Mouse (Mus musculus) erythroblast, embryonic 14.5 days (primary cell): Measurements from ENCODE around the gene Nphp1. TPM values are rescaled to one million over a fixed set of nuclear protein-coding genes. Genes with fewer than 3 reads are reported as not detected.

ENCODE experiments used
- H3K27me3 ChIP-seq: 2 replicates; pipeline ENCODE4 v1.6.1; 2012; ENCODE audit warnings: inconsistent platforms; ENCODE audit not compliant: control insufficient read depth
- H3K36me3 ChIP-seq: 2 replicates; pipeline ENCODE4 v1.6.1; 2012; ENCODE audit warnings: mild to moderate bottlenecking, inconsistent platforms; ENCODE audit not compliant: control insufficient read depth
- H3K4me1 ChIP-seq: 2 replicates; pipeline ENCODE4 v1.6.1; 2012; ENCODE audit warnings: inconsistent platforms; ENCODE audit not compliant: control insufficient read depth
- H3K4me3 ChIP-seq: replicated peaks from 2 replicates; pipeline ENCODE3; 2012; ENCODE audit warnings: moderate library complexity, mild to moderate bottlenecking, inconsistent platforms
- H3K9me3 ChIP-seq: 2 replicates; pipeline ENCODE4 v1.6.1; 2012; ENCODE audit warnings: low read length, inconsistent platforms, mixed read lengths; ENCODE audit not compliant: control insufficient read depth
- GATA1 ChIP-seq: IDR thresholded peaks from 2 replicates; pipeline ENCODE4 v1.6.1; 2012; ENCODE audit warnings: low read length, inconsistent platforms, mixed read lengths
- TAL1 ChIP-seq: IDR thresholded peaks from 3 replicates; pipeline ENCODE4 v1.6.1; 2012; ENCODE audit warnings: low read length, inconsistent platforms, mixed read lengths
- polyA plus RNA-seq: library from polyadenylated mRNA; stranded (reverse); fragments of >175 nt; gene quantifications from 2 replicates; pipeline ENCODE4 v1.2.3, GENCODE M21; 2012

Nphp1 gene
- polyA plus RNA-seq, 1 experiment = 0.55 TPM

GRCm38 (mm10) chr2:127734889-127735288 lies 53.8 kb downstream of the Nphp1 start:
- Histone ChIP-seq H3K27me3 (peaks cover 13% of the 10 kb centered on the region), H3K4me3 (no peak overlapping the region), H3K4me1 (no peaks in the 10 kb centered on the region), H3K36me3 (no peaks in the 10 kb centered on the region), H3K9me3 (no peaks in the 10 kb centered on the region)
- TF ChIP-seq GATA1 = no peak
- TF ChIP-seq TAL1 = no peak

- H3K36me3 ChIP-seq = no peaks in the 10 kb centered on the region
- H3K4me3 ChIP-seq = no peak overlapping the region
- peaks cover 2% of the 10 kb centered on the region; the same call in 1 of the 2 replicates for H3K4me1 ChIP-seq
- H3K9me3 ChIP-seq = no peaks in the 10 kb centered on the region
- no peak for TF ChIP-seq TAL1
- TF ChIP-seq GATA1 = no peak
- peaks cover 36% of the 10 kb centered on the region for H3K27me3 ChIP-seq
These were observed 58.2 kb downstream of the Nphp1 start for GRCm38 (mm10) chr2:127730301-127730997.

DNA sequence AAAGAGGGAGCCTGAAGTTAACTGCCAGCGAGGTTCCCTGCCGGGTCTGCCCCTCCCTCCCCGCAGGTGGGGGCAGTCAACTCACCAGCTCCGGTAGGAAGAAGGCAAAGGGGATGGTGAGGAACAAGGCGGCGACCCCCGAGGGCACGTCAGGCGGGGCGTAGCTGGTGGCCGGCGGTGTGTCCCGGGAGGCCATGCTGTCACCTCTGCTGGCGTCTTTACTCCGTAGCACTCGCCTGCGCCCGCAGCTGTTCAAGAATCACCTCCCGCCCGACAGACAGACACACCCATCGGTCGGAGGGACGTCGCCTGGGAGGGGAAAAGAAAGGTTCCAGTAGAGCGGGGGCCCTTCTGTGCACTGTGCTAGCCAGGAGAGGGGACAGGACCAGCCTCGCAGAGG lies 59.0 kb downstream of the Nphp1 start, which contains the start of gene Mall:
Mall (minus strand) TSS at position 262 of the 400 bp plus-strand sequence.
- Histone ChIP-seq H3K4me3 (no peak within 1 kb of the TSS), H3K9me3 (no peaks in the 10 kb centered on the region), H3K27me3 (peaks cover 36% of the 10 kb centered on the region), H3K4me1 (peaks cover 2% of the 10 kb centered on the region; the same call in 1 of the 2 replicates), H3K36me3 (no peaks in the 10 kb centered on the region)
- TF ChIP-seq GATA1 = no peak
- TF ChIP-seq TAL1 = no peak

- Histone ChIP-seq H3K9me3 (no peaks in the 10 kb centered on the region), H3K4me3 (no peak overlapping the region), H3K36me3 (no peaks in the 10 kb centered on the region), H3K27me3 (peaks cover 36% of the 10 kb centered on the region), H3K4me1 (peaks cover 2% of the 10 kb centered on the region; the same call in 1 of the 2 replicates)
- no peak for TF ChIP-seq TAL1
- TF ChIP-seq GATA1 = no peak
These were observed 59.8 kb downstream of the Nphp1 start for GRCm38 (mm10) chr2:127728661-127729450.

- Histone ChIP-seq H3K4me3 (no peak overlapping the region), H3K9me3 (no peaks in the 10 kb centered on the region), H3K4me1 (peaks cover 2% of the 10 kb centered on the region; the same call in 1 of the 2 replicates), H3K36me3 (no peaks in the 10 kb centered on the region), H3K27me3 (peaks cover 36% of the 10 kb centered on the region)
- TF ChIP-seq GATA1 (no peak), TAL1 (no peak)
These were observed 60.6 kb downstream of the Nphp1 start for GRCm38 (mm10) chr2:127728146-127728545.

GRCm38 (mm10) chr2:127723193-127723592 lies 65.5 kb downstream of the Nphp1 start:
- H3K27me3 ChIP-seq = peaks cover 6% of the 10 kb centered on the region
- TF ChIP-seq GATA1 (no peak), TAL1 (no peak)
- no peaks in the 10 kb centered on the region for H3K9me3 ChIP-seq

GRCm38 (mm10) chr2:127722176-127722892 lies 66.4 kb downstream of the Nphp1 start:
- H3K27me3 ChIP-seq = peaks cover under 1% of the 10 kb centered on the region; the same call in 1 of the 2 replicates
- H3K9me3 ChIP-seq = no peaks in the 10 kb centered on the region
- TF ChIP-seq GATA1 = no peak
- TF ChIP-seq TAL1 = no peak
- no peaks in the 10 kb centered on the region for H3K36me3 ChIP-seq
- no peaks in the 10 kb centered on the region for H3K4me1 ChIP-seq
- H3K4me3 ChIP-seq = no peak overlapping the region

More at GRCm38 (mm10) chr2:127723193-127723592, 65.5 kb downstream of the Nphp1 start:
- Histone ChIP-seq H3K36me3 (no peaks in the 10 kb centered on the region), H3K4me1 (no peaks in the 10 kb centered on the region), H3K4me3 (no peak overlapping the region)

DNA sequence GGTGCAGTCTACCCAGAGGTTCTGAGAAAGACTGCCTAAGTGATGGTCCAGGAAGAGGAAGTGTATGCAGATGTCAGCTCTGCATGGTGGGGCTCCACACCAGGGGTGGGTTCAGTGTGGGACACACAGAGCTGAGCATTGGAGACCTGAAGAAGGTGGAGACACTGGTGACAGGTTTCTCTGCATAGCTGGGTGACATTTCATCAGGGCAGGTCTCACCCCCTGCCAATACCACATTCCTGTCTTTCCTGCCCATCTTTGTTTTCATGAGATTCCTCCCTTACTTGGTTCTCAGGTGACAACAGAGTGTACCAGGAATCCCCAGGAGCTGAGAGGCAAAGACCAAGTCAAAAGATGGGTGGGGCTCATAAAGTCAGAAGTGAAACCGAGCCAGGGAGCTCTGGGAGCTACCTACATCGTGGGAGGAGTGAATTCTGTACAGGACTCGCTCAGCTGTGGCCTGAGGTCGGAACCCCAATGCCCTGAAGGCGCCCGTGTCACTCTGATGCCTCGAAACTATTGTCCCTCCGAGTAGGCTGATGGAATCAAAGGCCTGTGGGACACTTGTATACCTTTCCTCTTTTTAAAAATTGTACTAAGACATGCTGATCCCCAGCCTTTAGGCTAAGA lies 69.7 kb downstream of the Nphp1 start:
- no peaks in the 10 kb centered on the region for H3K4me1 ChIP-seq
- no peaks in the 10 kb centered on the region for H3K27me3 ChIP-seq
- no peaks in the 10 kb centered on the region for H3K36me3 ChIP-seq
- no peak for TF ChIP-seq GATA1
- H3K4me3 ChIP-seq = no peak overlapping the region
- no peaks in the 10 kb centered on the region for H3K9me3 ChIP-seq
